Mouse (Mus musculus) c-Kit-positive CD71-positive TER-119-negative erythroid progenitor cells, embryonic 14.5 days (primary cell): ENCODE measurements around the gene Dusp12.

Experiments
- DNase-seq: peaks from one replicate; pipeline ENCODE4 v3.0.0-alpha.2; 2013; ENCODE audit warnings: low read depth

Gene Dusp12

DNA sequence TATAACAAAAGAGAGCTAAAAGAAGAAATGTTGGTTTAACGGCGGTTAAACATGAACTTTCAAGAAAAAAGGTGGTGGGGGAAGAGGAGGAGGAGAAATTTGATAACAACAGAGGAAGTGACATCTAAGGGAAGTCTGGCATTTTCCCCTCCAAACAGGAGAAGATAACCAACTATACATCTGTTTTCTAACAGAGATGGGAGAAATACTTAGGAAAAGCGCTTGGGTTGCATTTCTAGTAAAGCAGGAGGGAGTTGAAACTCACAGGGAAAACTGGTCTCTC, 23.0 kb downstream of the Dusp12 start:
- DNase-seq, result no peak

- no peak for DNase-seq
Measured at GRCm38 (mm10) chr1:170861671-170862434, 23.5 kb downstream of the Dusp12 start.

GRCm38 (mm10) chr1:170858872-170859271, 26.5 kb downstream of the Dusp12 start:
- no peak for DNase-seq

- no peak for DNase-seq
Measured at GRCm38 (mm10) chr1:170857369-170857768, 28.0 kb downstream of the Dusp12 start.

DNA sequence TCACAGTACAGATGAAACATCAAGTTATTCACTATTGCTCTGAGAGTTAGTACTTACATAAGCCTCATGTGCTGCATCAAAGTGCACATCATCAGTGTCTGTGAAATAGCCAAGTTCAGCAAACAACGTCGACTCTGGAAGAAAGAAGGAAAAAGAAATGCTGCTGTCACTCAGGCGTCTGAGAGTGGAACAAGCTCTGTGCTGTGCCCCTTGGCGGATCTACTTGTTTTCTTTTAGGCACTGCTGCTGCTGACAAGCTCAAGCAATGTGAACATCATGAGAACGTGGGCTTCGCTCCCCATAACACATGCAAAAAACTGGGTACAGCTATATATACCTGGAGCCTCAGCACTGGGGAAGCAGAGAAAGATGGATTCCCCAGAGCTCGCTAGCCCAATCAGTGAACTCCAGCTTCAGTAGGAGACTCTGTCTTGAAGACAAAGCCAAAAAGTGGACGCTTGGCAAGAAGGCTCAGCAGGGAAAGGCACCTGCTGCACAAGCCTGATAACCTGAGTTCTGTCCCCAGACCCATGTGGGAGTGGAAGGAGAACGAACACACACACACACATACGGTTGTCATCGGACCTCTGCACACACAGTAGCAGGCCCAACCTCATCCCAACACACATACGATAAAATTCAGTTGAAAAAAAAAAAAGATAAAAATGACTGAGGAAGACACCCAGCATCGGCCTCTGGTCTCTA, 30.1 kb downstream of the Dusp12 start:
- DNase-seq, result no peak

DNA sequence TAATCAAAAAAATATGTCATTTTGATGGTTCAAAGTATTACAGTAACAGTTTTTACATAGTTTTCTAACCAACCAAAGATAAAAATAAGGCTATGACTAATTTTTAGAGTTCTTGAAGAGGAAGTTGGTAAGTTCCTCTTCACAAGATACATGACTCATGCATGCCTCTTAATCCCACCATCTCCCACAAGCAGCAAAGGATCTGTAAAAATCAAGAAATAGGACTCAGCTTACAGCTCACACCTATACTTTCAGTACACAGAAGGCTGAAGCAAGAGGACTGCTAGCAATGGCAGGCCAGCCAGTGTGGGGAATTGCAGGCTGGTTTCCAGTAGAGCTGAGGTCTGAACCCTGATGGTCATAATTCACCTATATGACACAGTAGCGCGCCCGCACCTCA, 31.7 kb downstream of the Dusp12 start:
- DNase-seq, result no peak

DNA sequence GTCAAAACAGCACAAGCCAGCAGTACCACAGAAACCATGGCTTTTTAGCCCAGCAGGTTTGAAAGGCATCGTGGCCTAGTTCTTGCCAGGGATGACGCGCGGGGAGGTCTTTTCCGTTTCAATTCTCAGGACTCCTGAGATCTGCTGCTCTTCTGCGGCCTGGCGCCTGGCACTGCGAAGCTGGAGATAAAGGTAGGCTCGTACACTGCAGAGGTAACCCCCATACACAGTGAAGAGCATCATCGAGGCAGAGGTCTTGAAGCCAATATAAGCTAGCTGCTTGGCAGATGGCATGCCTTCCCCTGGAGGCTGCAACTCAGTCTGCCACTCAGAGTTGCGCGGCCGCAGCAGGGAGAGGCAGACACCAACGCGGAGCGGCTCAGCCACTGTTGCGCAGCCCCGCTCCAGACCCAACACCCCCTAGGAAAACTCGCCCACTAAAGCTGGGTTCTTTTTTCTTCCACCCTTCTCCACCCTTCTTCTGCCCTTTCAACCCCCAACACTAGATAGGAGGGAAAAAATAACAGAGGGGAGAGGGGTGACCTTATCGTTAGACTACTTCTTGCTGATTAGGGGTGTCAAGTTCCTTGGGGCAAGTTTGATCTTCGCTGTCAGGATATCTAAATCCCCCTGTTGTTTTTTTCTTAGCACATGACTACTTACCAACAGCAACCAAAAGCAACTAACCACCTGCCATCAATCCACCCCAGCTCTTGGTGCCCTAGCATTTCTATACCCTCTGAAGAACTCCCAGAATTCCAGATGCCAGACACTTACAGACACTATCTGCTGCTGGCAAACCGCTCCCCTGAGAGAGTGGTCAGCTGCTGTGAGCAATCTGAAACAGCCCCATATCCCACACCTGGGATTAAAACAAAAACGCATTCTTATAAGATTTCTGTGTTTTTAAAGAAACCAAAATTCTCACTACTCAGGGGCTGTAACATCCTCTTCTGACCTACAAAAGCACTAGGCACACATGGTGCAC, 34.4 kb downstream of the Dusp12 start:
- no peak for DNase-seq

- DNase-seq, result no peak
Measured at GRCm38 (mm10) chr1:170850007-170850406, 35.3 kb downstream of the Dusp12 start.

DNA sequence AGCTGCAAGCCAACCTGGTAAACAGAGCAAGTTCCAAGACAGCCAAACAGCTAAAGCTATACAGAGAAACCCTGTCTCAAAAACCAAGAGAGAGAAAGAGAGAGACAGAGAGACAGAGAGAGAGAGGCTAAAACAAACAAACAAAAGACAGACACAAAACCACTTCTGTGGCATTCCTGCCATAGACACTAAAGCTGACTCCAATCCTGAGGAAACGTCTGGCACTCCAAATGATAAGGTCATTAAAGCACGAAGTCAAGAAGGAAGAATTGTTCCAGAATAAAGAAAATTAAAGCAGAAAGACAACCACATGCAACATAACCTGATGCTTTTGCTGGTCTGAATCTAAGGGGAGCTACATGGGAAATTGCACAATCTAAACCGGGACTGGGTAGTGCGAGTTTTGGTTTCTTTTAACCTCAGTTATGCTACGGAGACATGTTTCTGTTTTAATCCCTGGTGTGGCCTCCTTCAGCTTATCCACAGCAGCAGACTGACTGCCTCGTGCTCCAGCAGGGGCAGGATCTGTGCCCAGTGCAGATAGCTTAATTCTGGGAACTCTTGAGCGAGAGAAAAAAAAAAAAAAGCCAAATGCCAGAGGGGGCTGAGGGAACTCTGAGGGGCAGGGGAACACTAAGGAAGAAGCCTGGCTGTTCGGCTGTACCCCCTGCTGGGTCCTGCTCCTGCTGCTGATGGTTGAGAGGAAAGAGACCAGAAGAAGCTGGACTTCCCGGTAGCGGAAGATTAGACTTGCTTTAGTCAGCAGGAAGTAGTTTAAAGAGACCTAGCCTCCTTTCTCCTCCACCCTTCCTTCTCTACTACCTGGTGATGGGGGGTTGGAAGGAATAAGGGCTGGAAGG, 39.7 kb downstream of the Dusp12 start:
- peak; percentile 84 for DNase-seq

DNA sequence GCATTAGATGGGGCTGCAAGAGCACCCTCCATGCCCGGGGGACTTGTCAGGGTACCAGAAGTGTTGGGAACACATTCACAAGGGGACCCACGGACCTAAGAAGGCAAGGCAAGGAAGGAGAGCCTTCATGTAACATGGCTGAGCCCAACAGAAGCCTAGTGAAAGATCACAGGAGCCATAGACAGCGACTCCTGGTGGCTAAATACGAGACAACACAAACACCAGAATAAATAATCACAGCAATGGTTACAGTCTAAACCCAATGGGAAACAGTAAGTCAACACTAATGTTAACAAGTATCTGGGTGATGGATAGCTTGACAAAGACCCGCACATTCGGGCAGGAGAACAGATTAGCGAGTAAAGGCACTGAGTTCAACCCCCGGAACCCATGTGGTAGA, 41.0 kb downstream of the Dusp12 start:
- DNase-seq, result no peak

- no peak for DNase-seq
Measured at GRCm38 (mm10) chr1:170839685-170840084, 45.7 kb downstream of the Dusp12 start.

- no peak for DNase-seq
Measured at GRCm38 (mm10) chr1:170834756-170835155, 50.6 kb downstream of the Dusp12 start.

GRCm38 (mm10) chr1:170829781-170830180, 55.6 kb downstream of the Dusp12 start:
- no peak for DNase-seq

GRCm38 (mm10) chr1:170829344-170829743, 56.0 kb downstream of the Dusp12 start:
- no peak for DNase-seq
